Mouse (Mus musculus): ENCODE results near the gene Gm20388. TPM values are rescaled to one million over a fixed set of nuclear protein-coding genes. Genes with fewer than 3 reads are reported as not detected.

Gm20388 gene
- total RNA-seq, 2 experiments from 2014 or later = 5.8 TPM; not detected in 1

DNA sequence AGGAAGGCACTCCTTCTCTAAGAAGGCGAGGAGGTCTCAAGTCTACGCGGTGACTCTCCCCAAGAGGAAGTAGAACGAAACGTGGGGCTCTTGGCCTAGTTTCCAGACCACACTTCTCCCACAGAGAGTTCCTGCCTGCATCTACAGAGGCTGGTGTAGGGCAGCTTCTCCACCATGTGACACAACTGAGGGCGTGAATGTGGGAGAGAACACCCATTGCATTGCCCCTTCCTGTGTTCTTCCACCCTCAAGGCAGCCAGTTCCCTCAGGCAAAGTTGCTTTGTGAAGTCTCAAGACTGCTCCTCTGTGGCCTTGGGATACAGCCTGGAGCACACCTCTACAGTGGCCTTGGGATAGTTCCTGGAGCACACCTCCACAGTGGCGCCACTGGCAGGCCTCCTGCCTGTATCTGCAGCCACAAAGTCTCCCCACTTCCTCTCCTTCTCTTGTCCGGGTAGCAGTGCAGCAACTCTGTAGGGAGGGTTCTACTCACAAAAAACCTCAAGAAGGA is 2563.3 kb downstream of the Gm20388 start:
- no peak for DNase-seq

DNA sequence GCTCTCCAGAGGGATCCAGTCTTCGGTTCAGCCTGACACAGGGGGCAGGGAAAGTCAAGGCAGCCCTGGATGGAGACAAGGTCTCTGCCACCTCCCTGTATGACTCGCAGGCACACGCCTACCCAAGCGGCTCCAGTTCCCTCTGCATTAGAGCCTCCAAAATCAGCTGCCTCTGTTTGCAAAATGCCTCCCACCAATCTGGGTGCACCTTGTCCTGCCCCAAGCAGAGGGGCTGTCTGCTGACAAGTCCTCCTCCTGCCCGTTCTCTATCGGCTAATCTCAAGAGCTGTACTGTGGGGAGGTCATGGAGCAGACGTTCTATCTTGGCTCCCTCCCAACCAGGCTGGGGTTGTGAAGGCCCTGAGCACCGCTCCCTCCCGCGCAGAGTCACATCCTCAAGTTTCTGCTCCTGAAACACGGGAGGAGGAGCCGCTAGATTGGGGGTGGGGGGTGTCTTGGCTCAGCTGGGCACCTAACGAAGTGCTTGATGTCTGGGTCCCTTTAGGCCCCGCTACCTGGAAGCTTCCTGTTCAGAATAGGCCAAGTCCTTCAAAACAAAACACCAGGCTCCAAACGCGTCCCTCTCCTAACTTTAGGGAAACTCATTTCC is 2564.4 kb downstream of the Gm20388 start:
- DNase-seq = peak; percentile 64

DNA sequence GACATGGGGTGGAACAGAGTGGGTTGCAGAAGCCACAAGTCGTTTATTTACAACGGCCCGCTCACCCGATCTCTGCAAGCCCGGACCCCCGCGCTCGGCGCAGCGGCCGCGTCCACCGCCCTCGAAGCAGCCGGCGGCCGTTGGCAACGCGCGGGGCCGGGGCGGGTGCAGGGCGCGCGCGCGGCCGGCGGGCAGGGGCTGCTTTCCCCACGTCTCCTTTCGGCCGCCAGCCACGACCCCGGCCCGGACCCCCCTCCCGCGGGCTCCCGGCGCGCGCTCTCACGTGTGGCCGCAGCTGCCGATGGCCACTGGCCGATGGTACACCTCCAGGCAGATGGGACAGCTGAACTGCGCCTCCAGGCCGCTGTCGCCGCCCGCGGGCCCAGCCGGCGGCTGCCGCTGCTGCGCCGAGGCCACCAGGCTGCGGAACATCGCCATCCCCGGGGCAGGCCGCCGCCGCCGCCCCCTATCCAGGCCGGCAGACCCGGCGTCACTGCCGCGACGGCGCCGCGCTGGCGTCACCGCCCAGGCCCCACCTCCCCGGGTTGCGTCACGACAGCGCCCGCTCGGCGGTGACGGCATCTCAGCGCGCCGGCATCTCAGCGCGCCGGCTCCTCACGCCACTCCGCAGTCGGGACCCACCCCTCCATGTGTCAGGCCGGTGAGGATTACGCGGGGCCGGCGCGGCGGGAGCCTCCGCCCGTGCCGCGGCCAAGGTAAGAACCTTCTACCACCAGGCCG is 2565.1 kb downstream of the Gm20388 start, which contains the start of the genes Rnf166 and Ctu2:
TSS of gene Rnf166 (minus strand) at position 485 of the 741 bp plus-strand sequence.
TSS of gene Ctu2 (plus strand) at position 564 of the 741 bp plus-strand sequence.
- DNase-seq = peak; percentile 96

DNA sequence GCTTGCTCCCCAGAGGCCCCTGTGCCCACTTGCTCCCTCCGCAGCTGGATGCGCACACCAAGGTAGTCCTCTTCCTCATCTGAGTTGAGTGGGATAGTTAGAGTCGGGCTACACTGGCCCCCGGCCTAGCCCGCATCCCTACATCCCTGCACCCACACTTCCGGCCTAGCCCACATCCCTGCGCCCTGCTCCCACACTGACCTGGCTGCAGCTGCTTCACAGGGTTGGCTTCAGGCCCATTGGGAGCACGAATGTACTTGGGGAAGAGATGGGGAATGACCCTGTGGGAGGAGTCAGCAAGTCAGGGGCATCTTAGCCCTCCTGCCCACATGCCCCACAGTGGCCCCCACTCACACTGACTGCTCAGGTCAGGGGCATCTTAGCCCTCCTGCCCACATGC is 2571.8 kb downstream of the Gm20388 start:
- no peak for DNase-seq

DNA sequence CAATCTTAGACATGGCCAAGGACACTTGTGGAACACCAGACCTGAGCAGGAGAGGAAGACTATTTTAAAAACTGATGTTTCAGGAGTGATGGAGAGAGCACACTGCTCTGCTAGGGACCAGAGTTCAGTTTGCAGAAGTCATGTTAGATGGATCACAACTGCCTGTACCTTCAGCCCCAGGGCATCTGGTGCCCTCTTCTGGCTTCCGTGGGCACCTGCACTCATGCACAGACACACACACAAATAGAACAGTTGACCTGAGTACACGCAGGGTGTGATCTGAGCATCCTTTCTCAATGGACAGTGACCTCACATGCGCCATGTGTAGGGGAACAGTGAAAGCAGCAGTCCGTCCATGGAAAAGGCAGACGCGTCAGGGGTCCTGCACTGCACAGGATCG is 2573.2 kb downstream of the Gm20388 start:
- no peak for DNase-seq

DNA sequence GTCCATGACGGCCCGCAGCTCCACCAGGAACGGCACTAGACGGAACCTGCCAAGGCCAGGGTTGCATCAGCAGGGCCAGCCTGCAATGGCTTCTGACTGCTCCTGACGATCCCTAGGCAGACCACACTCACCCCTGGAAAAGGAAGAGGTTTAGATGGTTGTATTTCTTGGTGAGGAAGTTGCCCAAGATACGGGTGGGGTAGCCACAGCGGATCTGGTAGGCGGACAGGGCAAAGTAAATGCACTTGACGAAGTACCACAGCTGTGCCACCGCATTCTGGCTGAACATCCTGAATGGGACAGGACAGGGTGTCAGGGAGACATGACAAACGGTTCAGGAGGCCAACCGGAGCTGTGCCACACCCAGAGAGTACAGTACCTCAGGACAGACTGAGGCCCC is 2574.2 kb downstream of the Gm20388 start:
- no peak for DNase-seq

DNA sequence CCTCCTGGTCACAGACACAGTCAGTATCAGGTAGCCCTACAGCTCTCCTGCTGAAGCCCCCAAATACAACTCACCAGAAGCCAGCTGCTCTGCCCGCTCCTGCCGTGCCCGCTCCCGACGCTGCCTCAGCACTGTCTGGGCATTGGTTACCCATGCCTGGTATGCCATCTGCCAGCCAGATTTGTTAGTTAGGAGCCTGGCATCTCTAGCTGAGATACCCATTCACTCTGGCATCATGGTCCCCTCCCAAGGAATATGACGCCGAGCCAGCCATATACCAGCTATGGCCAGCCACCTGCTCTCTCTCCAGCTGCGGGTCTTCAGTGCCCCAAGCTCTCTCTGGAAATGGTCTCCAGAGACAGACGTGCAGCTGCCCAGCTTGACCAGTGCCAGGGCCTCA is 2577.7 kb downstream of the Gm20388 start:
- no peak for DNase-seq

DNA sequence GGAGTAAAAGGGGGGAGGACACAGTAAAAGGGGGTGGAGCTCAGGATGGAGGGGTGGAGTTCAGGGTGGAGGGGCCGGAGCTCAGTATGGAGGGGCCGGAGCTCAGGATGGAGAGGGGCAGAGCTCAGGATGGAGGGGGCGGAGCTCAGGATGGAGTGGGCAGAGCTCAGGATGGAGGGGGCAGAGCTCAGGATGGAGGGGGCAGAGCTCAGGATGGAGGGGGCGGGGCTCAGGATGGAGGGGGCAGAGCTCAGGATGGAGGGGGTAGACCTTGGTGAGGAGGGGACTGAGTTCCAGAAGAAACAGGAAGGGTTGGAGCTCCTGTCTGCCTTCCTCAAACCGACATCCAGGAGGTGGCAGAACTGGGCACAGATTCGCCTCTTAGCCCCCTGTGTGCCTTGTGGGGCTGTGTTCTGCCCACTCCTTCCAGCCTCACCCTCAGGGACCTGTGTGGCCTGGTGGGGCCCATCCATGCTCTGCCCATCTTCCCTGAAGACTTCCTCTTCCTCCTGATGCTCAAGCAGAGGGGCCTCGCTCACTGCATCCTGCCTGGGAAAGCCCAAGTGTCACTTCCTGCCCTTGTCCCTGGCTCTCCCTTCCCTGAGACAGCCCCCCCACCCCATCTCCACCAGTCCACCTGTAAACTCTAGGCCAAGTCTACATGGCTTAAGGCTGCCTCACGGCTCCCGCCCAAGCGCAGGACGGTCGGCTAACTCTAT is 2586.5 kb downstream of the Gm20388 start:
- DNase-seq = peak; percentile 43

DNA sequence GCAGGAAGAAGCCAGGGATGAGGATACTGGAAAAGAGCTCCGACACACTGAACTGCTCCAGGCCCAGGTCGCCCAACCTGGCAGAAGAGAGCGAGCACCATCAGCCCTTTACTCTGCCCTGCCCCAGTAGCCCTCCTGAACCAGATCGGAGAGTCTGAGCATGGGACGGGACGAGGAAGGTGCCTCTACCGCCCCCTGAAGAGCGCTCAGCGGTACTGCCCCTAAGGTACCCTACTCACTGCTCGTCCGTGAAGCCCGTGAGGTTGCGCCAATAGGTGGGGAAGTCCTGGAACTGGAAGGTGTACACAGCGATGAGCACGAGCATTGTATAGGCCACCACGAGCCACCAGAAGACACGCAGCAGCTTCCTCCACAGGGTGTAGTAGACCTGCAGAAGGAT is 2587.3 kb downstream of the Gm20388 start:
- no peak for DNase-seq

DNA sequence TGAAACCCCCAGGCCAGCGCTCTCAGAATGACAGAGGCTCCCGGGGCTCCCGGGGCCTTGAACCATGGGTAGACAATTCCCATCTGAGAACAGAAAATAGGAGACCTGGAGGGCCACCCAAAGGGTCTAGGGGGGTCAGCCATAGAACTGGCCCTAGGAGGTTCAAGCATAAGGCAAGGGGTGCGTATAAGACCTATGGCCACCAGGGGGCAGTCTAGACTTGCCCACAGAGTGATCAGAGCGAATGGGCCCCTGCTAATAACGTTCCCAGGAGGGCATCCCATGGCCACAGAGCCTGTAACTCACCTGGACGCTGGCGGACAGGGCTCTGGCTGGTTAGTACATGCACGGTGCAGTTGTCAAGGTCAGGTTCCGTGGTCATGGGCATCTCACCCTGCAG is 2590.2 kb downstream of the Gm20388 start:
- DNase-seq = peak; percentile 85

DNA sequence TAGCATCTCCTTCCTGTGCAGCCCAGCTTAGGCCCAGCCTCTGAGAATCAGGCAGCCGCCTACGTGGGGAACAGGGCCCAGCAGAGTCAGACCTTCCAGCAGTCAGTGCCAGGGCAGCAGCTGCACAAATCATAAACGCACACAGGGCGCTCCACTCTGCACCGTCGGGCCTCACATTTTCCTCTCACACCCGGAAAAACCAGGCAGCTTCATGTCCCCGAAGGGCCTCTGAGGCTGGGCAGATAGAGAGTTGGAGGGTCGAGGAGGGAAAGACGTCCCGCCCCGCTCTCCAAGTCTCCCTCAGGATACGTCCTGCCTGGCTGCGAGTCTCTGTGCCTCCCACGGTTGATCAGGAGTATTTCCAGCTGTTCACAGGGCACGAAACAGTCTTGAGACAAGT is 2600.9 kb downstream of the Gm20388 start:
- peak; percentile 74 for DNase-seq

DNA sequence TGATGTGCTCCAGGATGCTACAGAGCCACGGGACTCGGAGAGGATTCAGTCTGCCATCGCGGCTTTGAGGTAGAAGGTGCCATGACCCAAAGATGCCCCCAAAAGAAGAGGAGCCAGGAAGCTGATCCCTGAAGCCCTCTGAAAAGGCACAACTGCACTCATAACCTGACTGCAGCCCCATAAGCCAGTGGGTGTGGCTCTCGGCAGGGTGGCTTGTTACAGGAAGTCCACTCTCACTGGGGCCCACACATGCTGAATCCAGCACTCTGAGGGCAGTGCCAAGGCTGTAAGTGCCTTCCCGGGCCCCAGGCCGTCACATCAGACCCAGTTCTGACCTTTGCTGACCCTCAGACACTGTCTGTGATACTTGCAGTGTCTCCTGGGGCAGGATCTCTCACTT is 2601.8 kb downstream of the Gm20388 start:
- no peak for DNase-seq

DNA sequence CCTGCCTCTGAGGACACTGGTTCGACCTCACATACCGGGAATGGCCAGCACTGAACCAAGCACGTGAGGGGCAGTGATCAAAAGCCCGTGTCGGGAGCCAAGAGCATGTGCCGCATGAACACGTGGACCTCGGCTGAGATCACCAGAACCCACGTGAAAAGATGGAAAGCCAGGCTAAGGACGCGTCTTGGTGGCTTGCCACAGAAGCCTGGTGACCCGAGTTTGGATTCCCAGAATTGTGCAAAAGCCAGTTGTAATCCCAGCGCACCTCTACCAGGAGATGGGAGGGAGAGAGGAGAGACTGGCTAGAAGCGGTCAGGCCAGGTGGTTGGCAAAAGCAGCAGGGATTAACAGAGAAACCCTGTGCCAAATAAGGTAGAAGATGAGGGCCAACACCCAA is 2605.1 kb downstream of the Gm20388 start:
- DNase-seq = no peak

DNA sequence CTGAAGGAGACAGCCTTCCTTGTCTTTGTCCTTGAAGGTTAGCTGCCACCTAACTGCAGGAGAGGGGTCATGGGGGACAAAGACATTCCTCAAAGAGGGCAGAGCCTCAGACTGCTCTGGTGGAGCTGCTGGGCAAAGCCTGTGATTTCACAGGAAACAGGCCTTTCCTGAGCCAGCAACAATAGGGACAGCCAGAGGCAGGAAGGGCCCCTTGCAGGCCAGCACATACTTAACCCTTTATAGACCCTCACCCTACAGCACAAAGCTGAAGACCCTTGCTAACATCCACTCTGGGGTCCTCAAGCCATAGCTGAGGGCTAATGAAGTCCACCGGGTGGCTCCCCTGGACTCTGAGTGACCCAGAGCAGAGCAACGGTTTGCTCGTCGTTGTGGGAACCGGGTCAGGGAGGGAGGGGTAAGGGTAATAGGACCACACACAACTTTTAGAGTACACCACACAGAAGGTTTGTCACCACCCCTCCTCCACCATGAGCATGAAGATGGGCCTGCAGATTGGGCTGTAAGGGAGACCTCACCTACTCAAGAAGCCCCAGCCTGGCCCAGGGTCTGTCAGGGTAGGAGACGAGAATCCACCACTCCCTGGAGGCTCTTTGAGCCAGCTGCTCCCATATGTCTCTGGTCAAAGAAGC is 2607.0 kb downstream of the Gm20388 start:
- peak; percentile 68 for DNase-seq

DNA sequence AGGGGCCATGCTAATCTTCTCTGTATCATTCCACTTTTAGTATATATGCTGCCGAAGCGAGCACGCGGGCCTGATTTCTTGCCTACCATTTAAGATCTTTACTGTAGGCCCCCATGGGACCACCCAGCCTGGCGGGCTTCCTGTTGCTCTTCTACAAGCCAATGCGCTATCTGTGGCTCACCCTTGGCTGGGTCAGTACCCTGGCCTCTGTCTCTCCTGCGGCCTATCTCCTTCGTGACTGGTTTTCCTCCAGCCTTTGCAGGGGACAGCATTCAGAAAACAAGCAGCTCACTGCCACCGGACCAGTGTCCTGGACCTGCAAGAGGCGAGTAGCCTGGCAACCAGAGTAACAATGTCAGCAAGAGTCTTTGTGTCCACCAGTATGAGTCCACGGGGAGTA is 2610.0 kb downstream of the Gm20388 start:
- DNase-seq = no peak

DNA sequence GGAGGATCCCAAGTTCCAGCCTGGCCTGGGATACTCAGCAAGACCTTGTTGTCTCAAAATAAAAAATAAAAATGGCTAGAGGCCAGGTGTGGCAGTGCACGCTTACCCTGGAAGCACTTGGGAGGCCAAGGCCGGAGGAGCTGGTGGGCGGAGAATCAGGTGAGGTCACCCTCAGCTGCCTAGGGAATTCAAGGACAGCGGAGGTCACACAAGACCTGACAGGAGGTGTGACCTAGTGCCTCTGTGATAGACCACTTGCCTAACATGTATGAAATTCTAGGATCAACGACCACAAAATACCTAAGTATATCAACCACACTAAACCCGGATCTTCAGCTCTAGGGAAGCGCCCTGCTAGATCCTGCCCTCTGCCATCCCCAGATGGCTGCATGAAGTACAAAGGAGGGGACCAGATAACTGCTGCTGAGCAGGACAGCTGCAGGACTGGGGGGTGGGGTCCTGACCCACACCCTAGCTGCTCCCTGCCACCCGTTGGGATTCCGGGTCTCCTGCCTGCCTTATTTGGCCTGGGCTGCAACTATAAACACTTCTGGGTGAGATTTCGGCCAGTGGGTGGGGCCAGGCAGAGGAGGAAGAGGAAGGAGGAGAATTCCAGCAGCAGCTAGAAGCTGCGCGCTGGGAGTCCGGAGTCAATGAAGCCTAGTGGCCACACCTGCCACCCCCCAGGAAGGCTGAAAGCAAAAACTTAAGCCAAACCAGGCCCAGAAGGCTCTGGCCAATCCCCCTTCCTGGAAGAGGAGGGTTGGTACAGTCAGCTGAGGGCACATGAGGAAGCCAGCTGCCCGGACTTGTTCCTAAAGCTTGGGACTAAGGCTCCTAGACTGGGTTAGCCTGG is 2612.4 kb downstream of the Gm20388 start:
- DNase-seq = peak; percentile 66

DNA sequence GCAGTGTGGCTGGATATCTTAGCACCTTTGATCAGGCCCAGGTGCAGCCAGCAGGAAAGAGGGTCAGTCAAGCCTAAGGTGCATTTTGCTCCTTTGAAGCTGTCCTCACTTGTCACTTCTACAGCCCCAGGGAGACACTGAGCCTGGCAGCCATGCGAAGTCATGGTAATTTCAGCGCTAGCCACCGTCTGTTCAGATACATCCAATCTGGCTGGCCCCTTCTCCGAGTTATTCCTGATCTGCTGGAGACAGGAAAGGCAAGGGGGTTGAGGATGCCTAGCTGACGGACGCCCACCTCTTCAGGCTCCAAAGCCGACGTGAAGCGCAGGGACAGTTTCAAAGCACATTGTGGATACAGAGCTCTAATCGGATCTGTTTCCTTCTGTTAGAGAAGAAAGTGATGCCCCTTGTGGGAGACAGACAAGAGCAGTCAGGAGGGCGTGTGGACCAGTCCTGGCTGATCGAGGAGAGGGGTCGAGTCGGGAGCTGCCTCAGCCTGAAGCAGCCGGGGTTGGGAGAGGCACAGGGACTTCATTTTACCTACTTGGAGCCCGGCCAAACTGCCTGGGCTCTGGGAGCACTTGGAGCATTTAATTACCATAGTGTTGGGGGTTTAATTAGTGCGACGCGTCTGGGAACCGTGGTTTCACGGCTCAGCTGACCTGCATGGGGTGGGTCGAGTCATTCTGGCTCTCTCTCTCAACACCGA is 2613.2 kb downstream of the Gm20388 start:
- DNase-seq = no peak

DNA sequence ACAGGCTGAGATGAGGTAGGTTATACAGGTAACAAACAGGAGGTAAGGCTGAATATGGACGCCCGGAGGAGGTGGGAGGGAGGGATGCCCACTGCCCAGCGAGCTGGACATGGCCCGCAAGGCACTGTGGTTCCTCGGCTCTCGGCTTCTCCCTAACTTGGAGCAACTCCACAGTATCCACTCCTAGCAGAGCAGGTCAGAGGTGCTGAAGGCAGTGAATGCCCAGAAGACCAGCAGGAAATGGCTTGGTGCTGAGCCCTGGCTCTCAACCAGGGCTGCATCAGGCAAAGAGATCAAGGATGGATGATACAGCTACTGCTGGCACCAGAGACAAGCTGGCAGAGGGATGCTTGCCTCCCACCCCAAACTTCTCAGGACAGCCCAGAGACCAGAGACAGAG is 2613.9 kb downstream of the Gm20388 start:
- DNase-seq = no peak

DNA sequence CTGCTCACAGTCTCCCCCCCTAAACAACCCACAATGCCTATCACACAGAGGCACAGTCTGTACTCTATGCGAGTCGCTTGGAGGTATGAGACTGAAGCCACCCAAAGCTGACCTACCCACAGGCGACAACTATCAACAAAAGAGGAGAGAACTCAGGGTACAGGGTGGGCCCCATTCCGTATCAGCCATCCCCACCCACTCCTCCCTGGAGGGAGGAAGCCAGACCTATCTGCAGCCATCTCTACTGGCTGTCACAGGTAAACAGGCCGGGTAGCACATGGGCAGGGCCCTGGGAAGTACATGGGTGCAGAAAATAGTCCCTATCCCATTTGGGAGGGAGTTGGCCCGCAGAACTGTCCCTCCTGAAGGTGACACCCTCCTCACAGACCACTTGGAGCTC is 2614.4 kb downstream of the Gm20388 start:
- DNase-seq = no peak

DNA sequence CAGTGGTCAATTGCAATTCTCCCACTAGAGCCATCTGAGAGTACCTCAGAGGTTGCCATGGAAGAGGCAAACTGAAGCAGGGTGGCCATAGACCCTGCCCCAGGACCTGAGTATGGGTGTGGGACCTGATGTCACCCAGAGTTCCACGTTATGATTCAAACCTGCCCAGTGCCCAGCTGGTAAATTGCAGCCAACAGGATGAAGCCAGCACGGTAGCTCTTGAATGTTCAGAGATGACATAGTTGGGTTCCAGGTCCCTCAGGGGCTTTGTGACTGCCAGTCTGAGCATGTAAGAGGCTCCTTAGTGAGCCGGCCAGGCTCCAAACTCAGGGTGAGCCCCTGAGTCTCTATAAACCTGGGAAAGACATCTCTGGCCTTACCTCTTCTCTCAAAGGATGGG is 2615.4 kb downstream of the Gm20388 start:
- no peak for DNase-seq

DNA sequence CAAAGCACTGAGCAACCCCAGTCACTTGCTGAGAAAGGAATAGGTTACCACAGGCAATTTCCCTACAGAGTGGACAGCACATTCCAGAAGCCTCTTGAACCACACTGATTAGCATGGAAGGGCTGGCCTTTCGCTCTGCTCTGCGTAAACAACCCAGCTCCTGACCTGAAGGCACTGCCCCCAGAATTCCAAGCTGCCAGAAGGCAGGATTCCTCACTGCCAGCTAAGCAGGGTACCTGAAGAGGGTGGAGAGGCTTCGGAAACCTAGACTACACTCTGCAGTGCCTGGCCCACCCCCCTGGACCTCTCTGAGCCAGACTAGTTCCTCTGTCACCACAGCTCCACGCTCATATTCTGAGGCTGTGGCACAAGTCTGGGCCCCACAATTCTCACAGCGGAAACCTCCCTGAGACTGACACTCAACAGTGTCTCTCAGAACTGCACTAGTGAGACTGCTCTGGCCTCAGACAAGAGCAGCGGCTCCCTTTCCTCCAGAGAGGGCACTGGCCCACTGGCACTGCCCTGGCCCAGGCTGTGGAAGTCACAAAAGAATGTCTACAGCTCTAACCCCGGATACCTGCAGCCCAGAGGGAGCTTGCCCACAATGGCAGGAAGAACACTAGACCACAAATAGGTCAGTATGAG is 2616.0 kb downstream of the Gm20388 start:
- peak; percentile 45 for DNase-seq

Measured in heart, postnatal 4 days (tissue).